Mouse (Mus musculus): ENCODE measurements around the gene Cbfa2t2. TPM values are rescaled to one million over a fixed set of nuclear protein-coding genes. Genes with fewer than 3 reads are reported as not detected.
A peak's percentile ranks its signal among the peaks of the same experiment; 100 is the strongest.

Cbfa2t2 gene
- total and polyA plus RNA-seq, 3 experiments: 7.8 to 17.3 (median 15.6) TPM

- DNase-seq: no peak
- Histone ChIP-seq H3K27me3 (ENCODE audit: control insufficient read depth, insufficient read depth, low read length) (no peaks in the 10 kb centered on the region), H3K36me3 (ENCODE audit: control insufficient read depth, insufficient read depth, low read length) (no peaks in the 10 kb centered on the region), H3K27ac (no peak overlapping the region), H3K79me2 (replicated peaks; ENCODE audit: control insufficient read depth, insufficient read depth, low read length) (no peaks in the 10 kb centered on the region), H3K4me3 (no peak overlapping the region), H3K4me1 (ENCODE audit: control insufficient read depth, insufficient read depth, low read length) (peaks cover 2% of the 10 kb centered on the region), H3K9ac (ENCODE audit: low read depth, low read length) (no peak overlapping the region)
- TF ChIP-seq CTCF (IDR thresholded peaks at IDR 0.05) (no peak), POLR2A (IDR thresholded peaks at IDR 0.05; ENCODE audit: insufficient read depth, low read depth, low read length) (no peak), EP300 (IDR thresholded peaks at IDR 0.05; ENCODE audit: insufficient read depth, low read depth, low read length) (no peak)
- 94% methylated on average over 6 of the region's 6 CpGs for WGBS
- intact Hi-C loops (cut with DNase I): no loop called here
These were observed 141.4 kb downstream of the Cbfa2t2 start for GRCm38 (mm10) chr2:154577744-154578067.

GRCm38 (mm10) chr2:154580586-154580985 is 144.3 kb downstream of the Cbfa2t2 start:
- H3K4me3 ChIP-seq: no peak overlapping the region
- 56% methylated on average over 8 of the region's 8 CpGs for WGBS
- no peak overlapping the region for H3K9ac ChIP-seq (ENCODE audit: low read depth, low read length)
- no peaks in the 10 kb centered on the region for H3K27me3 ChIP-seq (ENCODE audit: control insufficient read depth, insufficient read depth, low read length)
- intact Hi-C loops (cut with DNase I): no loop called here
- H3K27ac ChIP-seq: no peak overlapping the region; the same call in 1 of the 2 replicates
- H3K36me3 ChIP-seq (ENCODE audit: control insufficient read depth, insufficient read depth, low read length): no peaks in the 10 kb centered on the region
- DNase-seq: peak in 1 of 2 experiments; percentile 63
- no peaks in the 10 kb centered on the region for H3K79me2 ChIP-seq (replicated peaks; ENCODE audit: control insufficient read depth, insufficient read depth, low read length)
- TF ChIP-seq EP300 (IDR thresholded peaks at IDR 0.05; ENCODE audit: insufficient read depth, low read depth, low read length) (no peak), POLR2A (IDR thresholded peaks at IDR 0.05; ENCODE audit: insufficient read depth, low read depth, low read length) (no peak), CTCF (IDR thresholded peaks at IDR 0.05) (no peak)
- peaks cover 2% of the 10 kb centered on the region for H3K4me1 ChIP-seq (ENCODE audit: control insufficient read depth, insufficient read depth, low read length)

- Histone ChIP-seq H3K36me3 (ENCODE audit: control insufficient read depth, insufficient read depth, low read length) (no peaks in the 10 kb centered on the region), H3K27ac (no peak overlapping the region), H3K4me3 (no peak overlapping the region), H3K79me2 (replicated peaks; ENCODE audit: control insufficient read depth, insufficient read depth, low read length) (no peaks in the 10 kb centered on the region), H3K4me1 (ENCODE audit: control insufficient read depth, insufficient read depth, low read length) (peaks cover 2% of the 10 kb centered on the region), H3K27me3 (ENCODE audit: control insufficient read depth, insufficient read depth, low read length) (no peaks in the 10 kb centered on the region), H3K9ac (ENCODE audit: low read depth, low read length) (no peak overlapping the region)
- intact Hi-C loops (cut with DNase I): no loop called here
- 98% methylated on average over 1 of the region's 1 CpGs for WGBS
- TF ChIP-seq POLR2A (IDR thresholded peaks at IDR 0.05; ENCODE audit: insufficient read depth, low read depth, low read length) (no peak), CTCF (IDR thresholded peaks at IDR 0.05) (peak; percentile 23)
- DNase-seq: no peak
These were observed 145.1 kb downstream of the Cbfa2t2 start for GRCm38 (mm10) chr2:154581421-154581820.

GRCm38 (mm10) chr2:154583906-154584872 is 147.9 kb downstream of the Cbfa2t2 start:
- no peak for DNase-seq
- 50% methylated on average over 15 of the region's 15 CpGs for WGBS
- H3K9ac ChIP-seq (ENCODE audit: low read depth, low read length): no peak overlapping the region
- no peak overlapping the region for H3K27ac ChIP-seq
- H3K4me1 ChIP-seq (ENCODE audit: control insufficient read depth, insufficient read depth, low read length): peaks cover 2% of the 10 kb centered on the region
- intact Hi-C loops (cut with DNase I): no loop called here
- no peak for TF ChIP-seq CTCF (IDR thresholded peaks at IDR 0.05)
- H3K4me3 ChIP-seq: no peak overlapping the region
- no peaks in the 10 kb centered on the region for H3K36me3 ChIP-seq (ENCODE audit: control insufficient read depth, insufficient read depth, low read length)
- no peaks in the 10 kb centered on the region for H3K27me3 ChIP-seq (ENCODE audit: control insufficient read depth, insufficient read depth, low read length)
- H3K79me2 ChIP-seq (replicated peaks; ENCODE audit: control insufficient read depth, insufficient read depth, low read length): no peaks in the 10 kb centered on the region

- intact Hi-C loops (cut with DNase I): no loop called here
- no peak overlapping the region for H3K4me3 ChIP-seq
- H3K9ac ChIP-seq (ENCODE audit: low read depth, low read length): no peak overlapping the region
- WGBS: 59% methylated on average over 17 of the region's 17 CpGs
- no peak overlapping the region for H3K27ac ChIP-seq
- H3K27me3 ChIP-seq (ENCODE audit: control insufficient read depth, insufficient read depth, low read length): no peaks in the 10 kb centered on the region
- no peak for TF ChIP-seq POLR2A (IDR thresholded peaks at IDR 0.05; ENCODE audit: insufficient read depth, low read depth, low read length)
- no peak for TF ChIP-seq CTCF (IDR thresholded peaks at IDR 0.05)
- TF ChIP-seq EP300 (IDR thresholded peaks at IDR 0.05; ENCODE audit: insufficient read depth, low read depth, low read length): no peak
- peaks cover 2% of the 10 kb centered on the region for H3K4me1 ChIP-seq (ENCODE audit: control insufficient read depth, insufficient read depth, low read length)
- no peaks in the 10 kb centered on the region for H3K79me2 ChIP-seq (replicated peaks; ENCODE audit: control insufficient read depth, insufficient read depth, low read length)
- no peaks in the 10 kb centered on the region for H3K36me3 ChIP-seq (ENCODE audit: control insufficient read depth, insufficient read depth, low read length)
- DNase-seq: no peak
These were observed 148.8 kb downstream of the Cbfa2t2 start for GRCm38 (mm10) chr2:154584931-154585601.

- no peaks in the 10 kb centered on the region for H3K36me3 ChIP-seq (ENCODE audit: control insufficient read depth, insufficient read depth, low read length)
- H3K79me2 ChIP-seq (replicated peaks; ENCODE audit: control insufficient read depth, insufficient read depth, low read length): no peaks in the 10 kb centered on the region
- intact Hi-C loops (cut with DNase I): no loop called here
- DNase-seq: no peak
- H3K27me3 ChIP-seq (ENCODE audit: control insufficient read depth, insufficient read depth, low read length): no peaks in the 10 kb centered on the region
- TF ChIP-seq POLR2A (IDR thresholded peaks at IDR 0.05; ENCODE audit: insufficient read depth, low read depth, low read length) (no peak), CTCF (IDR thresholded peaks at IDR 0.05) (peak; percentile 54), EP300 (IDR thresholded peaks at IDR 0.05; ENCODE audit: insufficient read depth, low read depth, low read length) (no peak)
- no peak overlapping the region for H3K4me3 ChIP-seq
- H3K4me1 ChIP-seq (ENCODE audit: control insufficient read depth, insufficient read depth, low read length): no peaks in the 10 kb centered on the region
- no peak overlapping the region for H3K27ac ChIP-seq
- WGBS: 74% methylated on average over 5 of the region's 5 CpGs
- no peak overlapping the region for H3K9ac ChIP-seq (ENCODE audit: low read depth, low read length)
These were observed 150.1 kb downstream of the Cbfa2t2 start for GRCm38 (mm10) chr2:154586405-154586804.

Other genes starting within 250 kb of the Cbfa2t2 start
- gene Bpifb1, start 245.7 kb upstream of the Cbfa2t2 start, total RNA-seq (2021): under 1 TPM in 1 of 2 experiments, not detected in 1; 0.14 TPM
- gene Bpifb1, start 245.7 kb upstream of the Cbfa2t2 start, polyA plus RNA-seq (2012; rRNA removed): 65.7 TPM in 1 of 2 replicates, not detected in the other
- gene Bpifb5, start 212.7 kb upstream of the Cbfa2t2 start, total RNA-seq (2021): not detected
- gene Bpifb5, start 212.7 kb upstream of the Cbfa2t2 start, polyA plus RNA-seq (2012; rRNA removed): 0.08 TPM in 1 of 2 replicates, not detected in the other
- gene Bpifb9a, start 178.6 kb upstream of the Cbfa2t2 start, total RNA-seq (2021): not detected
- not detected in 2 replicates for gene Bpifb9a, start 178.6 kb upstream of the Cbfa2t2 start, polyA plus RNA-seq (2012; rRNA removed)
- gene Bpifb9b, start 129.3 kb upstream of the Cbfa2t2 start, total RNA-seq (2021): not detected
- not detected in 2 replicates for gene Bpifb9b, start 129.3 kb upstream of the Cbfa2t2 start, polyA plus RNA-seq (2012; rRNA removed)
- gene Cdk5rap1, start 63.5 kb upstream of the Cbfa2t2 start, total RNA-seq (2021): 10 to 100 TPM; 20.1 to 20.2 TPM
- 10.5 and 21.1 TPM in 2 replicates for gene Cdk5rap1, start 63.5 kb upstream of the Cbfa2t2 start, polyA plus RNA-seq (2012; rRNA removed)
- 10 to 100 TPM; 73.6 to 95.0 TPM for gene Snta1, start 28.4 kb upstream of the Cbfa2t2 start, total RNA-seq (2021)
- gene Snta1, start 28.4 kb upstream of the Cbfa2t2 start, polyA plus RNA-seq (2012; rRNA removed): 64.8 and 66.0 TPM in 2 replicates
- not detected for gene 1700003F12Rik, start 110.6 kb downstream of the Cbfa2t2 start, total RNA-seq (2021)
- 0.39 TPM in 1 of 2 replicates, not detected in the other for gene 1700003F12Rik, start 110.6 kb downstream of the Cbfa2t2 start, polyA plus RNA-seq (2012; rRNA removed)
- gene Actl10, start 115.3 kb downstream of the Cbfa2t2 start, total RNA-seq (2021): not detected
- not detected in 2 replicates for gene Actl10, start 115.3 kb downstream of the Cbfa2t2 start, polyA plus RNA-seq (2012; rRNA removed)
- gene Necab3, start 122.4 kb downstream of the Cbfa2t2 start, total RNA-seq (2021): under 1 TPM; 0.20 to 0.23 TPM
- gene Necab3, start 122.4 kb downstream of the Cbfa2t2 start, polyA plus RNA-seq (2012; rRNA removed): 0.90 and 1.7 TPM in 2 replicates
- gene E2f1, start 133.4 kb downstream of the Cbfa2t2 start, total RNA-seq (2021): under 1 TPM; 0.39 to 0.70 TPM
- gene E2f1, start 133.4 kb downstream of the Cbfa2t2 start, polyA plus RNA-seq (2012; rRNA removed): 1.1 and 1.2 TPM in 2 replicates
- 10 to 100 TPM; 20.9 to 21.5 TPM for gene Pxmp4, start 167.2 kb downstream of the Cbfa2t2 start, total RNA-seq (2021)
- gene Pxmp4, start 167.2 kb downstream of the Cbfa2t2 start, polyA plus RNA-seq (2012; rRNA removed): 47.2 and 49.9 TPM in 2 replicates
- gene Zfp341, start 176.8 kb downstream of the Cbfa2t2 start, total RNA-seq (2021): 1 to 10 TPM; 2.7 to 3.1 TPM
- 4.0 and 4.9 TPM in 2 replicates for gene Zfp341, start 176.8 kb downstream of the Cbfa2t2 start, polyA plus RNA-seq (2012; rRNA removed)
- not detected for gene 4930519P11Rik, start 177.0 kb downstream of the Cbfa2t2 start, total RNA-seq (2021)
- 0.57 TPM in 1 of 2 replicates, not detected in the other for gene 4930519P11Rik, start 177.0 kb downstream of the Cbfa2t2 start, polyA plus RNA-seq (2012; rRNA removed)
- gene Chmp4b, start 215.2 kb downstream of the Cbfa2t2 start, total RNA-seq (2021): 100 to 1,000 TPM; 106 to 124 TPM
- gene Chmp4b, start 215.2 kb downstream of the Cbfa2t2 start, polyA plus RNA-seq (2012; rRNA removed): 64.4 and 89.4 TPM in 2 replicates